Mouse (Mus musculus): ENCODE measurements around the gene Prkd3. TPM values are rescaled to one million over a fixed set of nuclear protein-coding genes. Genes with fewer than 3 reads are reported as not detected.
A peak's percentile ranks its signal among the peaks of the same experiment; 100 is the strongest.

The Prkd3 gene
- polyA plus RNA-seq, 1 experiment from 2014 or later, result 46.2 TPM

DNA sequence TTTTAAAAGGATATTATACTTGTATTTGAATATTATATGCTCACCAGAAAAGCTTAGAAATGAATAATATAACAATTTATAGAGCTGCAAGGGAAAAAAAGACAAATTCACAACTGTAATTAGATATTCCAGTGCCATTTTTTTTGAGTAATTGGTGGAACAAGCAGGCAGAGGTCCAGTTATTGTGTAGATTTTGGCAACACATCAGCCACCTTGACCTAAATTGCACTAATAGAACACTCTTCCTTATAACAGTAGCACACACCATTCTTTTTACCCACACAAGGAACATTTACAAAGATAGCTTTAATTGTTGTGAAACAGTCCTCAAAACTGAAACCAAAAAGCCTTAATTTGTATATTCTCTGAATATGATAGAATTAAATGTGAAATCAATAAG, 19.0 kb upstream of the Prkd3 start:
- no peaks in the 10 kb centered on the region for H3K27me3 ChIP-seq
- DNase-seq (ENCODE audit: low read depth, low spot score) (no peak), ATAC-seq (no peak)
- ChIA-PET CTCF (interaction anchor here (1.3 kb wide), 1 partner anchor 15 kb away, joined by 3 read pairs; no protein-coding TSS in a partner anchor), POLR2A (no interaction called here)
- in situ Hi-C loops (cut with MboI; ENCODE audit: low pct_unique_long_range_greater_than_20kb), result no loop called here
- no peak for TF ChIP-seq CTCF (IDR thresholded peaks at IDR 0.05)

DNA sequence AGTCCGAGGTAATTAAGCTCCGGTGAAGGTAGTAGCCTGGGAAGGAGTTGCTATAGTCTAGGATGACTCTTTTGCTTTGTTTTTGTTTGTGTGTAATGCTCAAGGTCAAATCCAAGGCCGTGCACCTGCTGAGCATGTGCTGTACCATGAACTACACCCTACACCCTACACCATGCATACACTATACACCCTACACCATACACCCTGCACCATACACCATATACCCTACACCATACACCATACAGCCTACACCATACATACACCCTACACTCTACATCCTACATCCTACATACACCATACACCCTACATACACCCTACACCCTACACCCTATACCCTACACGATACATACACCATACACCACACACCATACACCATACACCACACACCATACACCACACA, 12.2 kb upstream of the Prkd3 start:
- in situ Hi-C loops (cut with MboI; ENCODE audit: low pct_unique_long_range_greater_than_20kb), result no loop called here
- ChIA-PET CTCF (interaction anchor here (0.7 kb wide), 1 partner anchor 8 kb away, joined by 3 read pairs; no protein-coding TSS in a partner anchor), POLR2A (no interaction called here)
- no peaks in the 10 kb centered on the region for H3K27me3 ChIP-seq
- no peak for TF ChIP-seq CTCF (IDR thresholded peaks at IDR 0.05)
- DNase-seq (ENCODE audit: low read depth, low spot score), result no peak
- no peak for ATAC-seq

DNA sequence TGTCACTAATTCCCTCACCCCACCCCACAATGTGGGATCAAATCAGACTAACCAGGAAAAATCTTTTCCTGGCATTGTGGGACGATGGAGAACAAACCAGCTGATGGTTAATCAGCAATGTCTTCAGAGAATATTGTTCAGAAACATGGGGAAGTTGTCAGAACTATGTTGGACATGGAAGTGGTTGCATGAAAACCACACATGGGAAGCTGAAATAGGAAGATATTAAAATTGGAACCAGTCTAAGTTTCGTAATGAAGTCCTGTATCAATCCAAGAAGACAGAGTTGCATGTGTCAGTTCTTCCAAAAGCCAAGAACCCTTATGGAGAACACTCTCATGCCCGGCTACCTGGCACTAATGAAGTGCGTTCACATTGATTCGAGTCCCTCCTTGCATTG, 11.0 kb upstream of the Prkd3 start:
- POLR2A ChIA-PET, result interaction anchor here (1.5 kb wide), 1 partner anchor 32 kb away, joined by 5 read pairs; no protein-coding TSS in a partner anchor
- DNase-seq (ENCODE audit: low read depth, low spot score) (no peak), ATAC-seq (no peak)
- CTCF ChIA-PET, result no interaction called here
- H3K27me3 ChIP-seq, result no peaks in the 10 kb centered on the region
- no peak for TF ChIP-seq CTCF (IDR thresholded peaks at IDR 0.05)
- in situ Hi-C loops (cut with MboI; ENCODE audit: low pct_unique_long_range_greater_than_20kb), result no loop called here

DNA sequence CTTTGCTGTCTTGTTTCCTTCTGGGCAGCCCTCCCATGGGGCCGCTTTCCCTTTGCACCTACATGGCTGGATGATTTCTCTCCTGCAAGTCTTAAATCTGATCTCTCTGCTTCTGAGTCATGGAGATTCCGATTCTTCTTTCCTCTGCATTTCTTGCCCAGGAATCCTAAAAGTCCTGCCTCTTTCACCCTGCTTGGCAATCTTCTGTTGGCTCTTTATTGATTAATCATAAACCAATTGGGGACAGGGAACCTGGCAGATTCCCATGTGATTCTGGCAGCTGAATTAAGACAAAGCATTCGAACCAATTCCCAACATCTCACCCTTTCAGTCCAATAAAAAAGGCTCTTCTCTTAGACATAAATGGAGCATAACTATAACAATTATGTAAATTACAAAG, 8.6 kb upstream of the Prkd3 start:
- POLR2A ChIA-PET, result no interaction called here
- DNase-seq (ENCODE audit: low read depth, low spot score) (no peak), ATAC-seq (peak; percentile 60)
- CTCF ChIA-PET, result no interaction called here
- H3K27me3 ChIP-seq, result no peaks in the 10 kb centered on the region
- in situ Hi-C loops (cut with MboI; ENCODE audit: low pct_unique_long_range_greater_than_20kb), result no loop called here
- no peak for TF ChIP-seq CTCF (IDR thresholded peaks at IDR 0.05)

DNA sequence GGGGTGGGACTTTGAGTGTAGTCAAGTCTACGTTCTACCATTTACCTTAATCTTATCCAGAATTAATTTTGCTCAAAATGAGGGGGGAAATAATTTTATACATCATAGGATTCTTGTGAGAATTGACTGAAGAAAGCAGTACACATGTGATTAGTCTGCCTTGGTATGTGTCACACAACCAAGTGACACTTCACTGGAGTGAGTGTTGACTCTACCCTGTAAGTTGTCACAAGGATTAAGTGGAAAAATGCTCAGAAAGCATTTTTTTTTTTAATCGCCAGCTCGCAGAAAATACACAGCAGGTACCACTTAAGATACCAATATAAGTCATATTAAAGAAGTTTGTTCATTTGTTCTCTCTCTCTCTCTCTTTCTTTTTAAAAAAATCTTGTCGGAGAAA, 3.9 kb upstream of the Prkd3 start:
- DNase-seq (ENCODE audit: low read depth, low spot score) (no peak), ATAC-seq (no peak)
- no peaks in the 10 kb centered on the region for H3K27me3 ChIP-seq
- ChIA-PET CTCF (interaction anchor here (0.9 kb wide), 1 partner anchor 15 kb away, joined by 3 read pairs; no protein-coding TSS in a partner anchor), POLR2A (interaction anchor here (0.6 to 1.0 kb wide), 2 partner anchors 54 to 589 kb away, joined by 3 read pairs; no protein-coding TSS in a partner anchor)
- TF ChIP-seq CTCF (IDR thresholded peaks at IDR 0.05), result no peak
- in situ Hi-C loops (cut with MboI; ENCODE audit: low pct_unique_long_range_greater_than_20kb), result no loop called here

DNA sequence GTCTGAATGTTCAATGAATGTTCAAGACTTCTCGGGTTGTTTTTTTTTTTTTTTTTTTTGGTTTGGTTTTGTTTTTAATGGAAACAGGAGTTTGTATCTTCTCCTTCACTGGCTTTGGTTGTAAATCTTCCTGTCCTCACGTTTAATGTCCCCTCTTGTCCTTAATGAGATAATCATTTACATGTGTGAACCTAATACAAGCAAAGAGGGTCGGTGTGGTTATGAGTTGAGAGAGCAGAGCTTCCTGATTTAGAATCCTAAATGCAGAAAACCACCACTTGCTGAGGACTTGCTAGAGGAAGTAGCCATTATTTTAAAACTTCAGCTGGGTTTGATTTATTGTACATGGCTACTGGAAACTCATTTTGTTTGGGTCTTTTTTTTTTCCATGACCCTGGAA, 2.1 kb upstream of the Prkd3 start:
- no peak for TF ChIP-seq CTCF (IDR thresholded peaks at IDR 0.05)
- CTCF ChIA-PET, result no interaction called here
- POLR2A ChIA-PET, result interaction anchor here (0.6 kb wide), 1 partner anchor 169 kb away, joined by 4 read pairs; no protein-coding TSS in a partner anchor
- in situ Hi-C loops (cut with MboI; ENCODE audit: low pct_unique_long_range_greater_than_20kb), result no loop called here
- no peak for ATAC-seq
- DNase-seq (ENCODE audit: low read depth, low spot score), result no peak
- H3K27me3 ChIP-seq, result no peaks in the 10 kb centered on the region

DNA sequence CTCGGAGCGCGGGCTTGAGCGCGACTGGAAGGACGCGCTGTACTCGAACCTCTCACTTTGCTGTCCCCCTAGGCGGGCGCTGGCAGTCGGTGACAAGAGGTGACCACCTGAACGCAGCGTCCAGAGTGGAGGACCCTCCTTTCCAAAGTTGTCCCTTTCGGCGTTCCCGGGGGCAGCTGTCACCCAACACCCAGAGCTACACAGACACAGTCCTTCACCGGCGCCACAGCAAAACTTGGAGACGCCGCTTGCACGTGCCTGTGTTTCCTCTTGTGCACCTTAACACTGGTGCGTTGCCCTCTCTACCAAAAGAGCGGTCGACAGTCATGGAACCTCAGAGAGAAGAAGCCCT, 344 bp upstream of the Prkd3 start:
- no peak for TF ChIP-seq CTCF (IDR thresholded peaks at IDR 0.05)
- H3K27me3 ChIP-seq, result no peaks in the 10 kb centered on the region
- ChIA-PET CTCF (no interaction called here), POLR2A (no interaction called here)
- DNase-seq (ENCODE audit: low read depth, low spot score) (no peak), ATAC-seq (no peak)
- in situ Hi-C loops (cut with MboI; ENCODE audit: low pct_unique_long_range_greater_than_20kb), result no loop called here

DNA sequence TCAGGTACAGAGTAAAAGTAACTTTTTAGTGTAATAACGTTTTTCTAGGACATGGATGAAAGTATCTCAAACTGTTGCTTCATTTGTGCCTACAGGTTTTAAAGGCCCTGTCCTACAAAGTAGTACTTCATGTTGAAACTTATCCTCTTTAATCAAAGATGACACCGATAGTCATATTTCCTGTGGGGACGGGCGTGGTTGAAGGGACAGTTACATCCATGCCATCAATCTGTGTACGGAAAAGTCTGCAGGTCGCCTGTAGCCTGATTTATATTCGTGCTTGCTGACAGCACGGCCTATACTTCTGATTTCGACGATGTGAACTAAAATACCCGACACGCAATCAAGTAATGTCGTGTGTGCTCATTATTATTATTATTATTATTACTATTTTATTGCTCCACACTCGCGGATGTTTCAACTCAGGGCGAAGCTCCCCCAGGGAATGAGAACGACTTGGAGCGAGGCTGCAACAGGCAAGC, 849 bp downstream of the Prkd3 start:
- DNase-seq (ENCODE audit: low read depth, low spot score), result no peak
- CTCF ChIA-PET, result no interaction called here
- in situ Hi-C loops (cut with MboI; ENCODE audit: low pct_unique_long_range_greater_than_20kb), result no loop called here

DNA sequence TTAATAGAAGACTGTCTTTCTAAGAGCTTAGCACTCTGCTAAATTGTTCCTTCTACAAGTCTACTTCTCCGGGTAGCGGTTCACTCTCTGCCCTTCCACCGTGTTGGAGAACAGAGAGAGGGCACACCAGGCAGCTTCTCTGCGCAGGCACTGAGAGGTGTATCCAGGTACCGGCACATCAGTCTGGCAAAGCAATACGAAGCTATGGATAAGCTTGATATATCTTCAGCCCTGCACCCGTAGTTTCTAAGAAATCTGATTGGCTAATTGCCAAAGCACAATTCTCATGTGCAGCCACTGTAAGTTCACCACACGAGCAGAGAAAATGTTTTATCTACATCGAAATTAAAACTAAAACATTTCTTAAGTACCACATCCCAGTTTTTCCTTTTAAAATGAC, 2.2 kb downstream of the Prkd3 start:
- no peak for TF ChIP-seq CTCF (IDR thresholded peaks at IDR 0.05)
- CTCF ChIA-PET, result interaction anchor here (0.8 kb wide), 1 partner anchor 14 kb away, joined by 4 read pairs; no protein-coding TSS in a partner anchor
- DNase-seq (ENCODE audit: low read depth, low spot score) (no peak), ATAC-seq (no peak)
- in situ Hi-C loops (cut with MboI; ENCODE audit: low pct_unique_long_range_greater_than_20kb), result no loop called here
- no peaks in the 10 kb centered on the region for H3K27me3 ChIP-seq
- POLR2A ChIA-PET, result no interaction called here

More for the DNA sequence above, 849 bp downstream of the Prkd3 start:
- no peaks in the 10 kb centered on the region for H3K27me3 ChIP-seq
- POLR2A ChIA-PET, result interaction anchor here (0.7 kb wide), 1 partner anchor 36 kb away, joined by 4 read pairs; no protein-coding TSS in a partner anchor
- no peak for ATAC-seq
- no peak for TF ChIP-seq CTCF (IDR thresholded peaks at IDR 0.05)

DNA sequence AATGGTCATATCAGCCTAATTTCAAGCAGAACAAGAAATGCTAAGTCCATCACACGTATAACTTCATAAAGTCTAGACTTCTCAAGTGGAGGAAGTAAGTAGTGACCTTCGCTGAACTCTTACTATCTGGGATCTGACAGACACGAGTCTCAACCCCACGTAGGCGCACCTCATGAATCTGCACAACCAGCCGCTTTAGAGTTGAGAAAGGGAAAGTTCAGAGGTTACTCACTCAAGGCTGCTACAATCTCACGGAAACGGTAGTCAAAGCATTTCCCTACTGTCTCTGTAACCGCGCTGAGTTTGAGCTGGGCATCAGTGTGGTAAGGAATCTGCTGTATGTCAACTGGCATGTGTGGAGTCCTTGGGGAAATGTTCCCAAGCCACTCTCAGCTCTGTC, 4.8 kb downstream of the Prkd3 start:
- DNase-seq (ENCODE audit: low read depth, low spot score), result no peak
- no peak for ATAC-seq
- in situ Hi-C loops (cut with MboI; ENCODE audit: low pct_unique_long_range_greater_than_20kb), result no loop called here
- ChIA-PET POLR2A (no interaction called here), CTCF (interaction anchor here (0.9 kb wide), 1 partner anchor 14 kb away, joined by 3 read pairs; no protein-coding TSS in a partner anchor)
- no peaks in the 10 kb centered on the region for H3K27me3 ChIP-seq
- TF ChIP-seq CTCF (IDR thresholded peaks at IDR 0.05), result no peak

DNA sequence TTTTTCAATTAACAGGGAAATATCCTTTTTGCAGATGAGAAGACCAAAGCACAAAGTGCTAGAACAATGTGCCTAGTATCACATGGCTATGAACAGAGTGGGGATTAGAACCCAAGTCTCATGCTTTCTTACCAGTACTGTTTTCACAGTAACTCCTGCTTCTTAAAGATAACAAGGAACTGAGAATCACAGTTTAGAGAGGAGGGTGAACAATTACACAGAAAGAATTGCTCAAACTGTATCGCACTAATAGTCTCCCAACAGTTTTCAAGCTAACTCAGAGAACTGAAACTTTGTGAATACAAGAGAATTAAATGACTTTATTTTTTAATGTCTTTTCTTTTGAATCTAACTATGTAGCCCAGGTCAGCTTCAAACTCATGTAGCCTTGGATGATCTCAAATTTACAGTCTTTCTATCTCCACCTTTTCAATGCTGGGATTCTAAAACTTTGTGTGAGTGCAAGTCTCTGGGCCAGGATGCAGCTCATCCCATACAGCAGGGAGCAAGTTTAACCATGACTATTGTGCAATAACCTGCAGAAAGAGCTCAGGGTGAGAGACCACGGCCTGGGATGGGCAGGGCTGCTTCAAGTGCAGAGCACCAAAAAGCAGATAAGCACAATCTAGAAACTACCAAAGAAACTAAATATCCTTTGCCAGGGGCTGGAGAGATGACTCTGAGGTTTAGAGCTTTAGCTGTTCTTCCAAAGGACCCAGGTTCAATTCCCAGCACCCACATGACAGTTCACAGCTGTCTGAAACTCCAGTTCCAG, 5.5 kb downstream of the Prkd3 start:
- POLR2A ChIA-PET, result no interaction called here
- no peak for DNase-seq (ENCODE audit: low read depth, low spot score)
- TF ChIP-seq CTCF (IDR thresholded peaks at IDR 0.05), result no peak
- no peaks in the 10 kb centered on the region for H3K27me3 ChIP-seq
- CTCF ChIA-PET, result interaction anchor here (0.9 kb wide), 1 partner anchor 13 kb away, joined by 3 read pairs; no protein-coding TSS in a partner anchor
- in situ Hi-C loops (cut with MboI; ENCODE audit: low pct_unique_long_range_greater_than_20kb), result no loop called here
- ATAC-seq, result no peak

Data from Patski (cell line).